In the genomic region with DNA sequence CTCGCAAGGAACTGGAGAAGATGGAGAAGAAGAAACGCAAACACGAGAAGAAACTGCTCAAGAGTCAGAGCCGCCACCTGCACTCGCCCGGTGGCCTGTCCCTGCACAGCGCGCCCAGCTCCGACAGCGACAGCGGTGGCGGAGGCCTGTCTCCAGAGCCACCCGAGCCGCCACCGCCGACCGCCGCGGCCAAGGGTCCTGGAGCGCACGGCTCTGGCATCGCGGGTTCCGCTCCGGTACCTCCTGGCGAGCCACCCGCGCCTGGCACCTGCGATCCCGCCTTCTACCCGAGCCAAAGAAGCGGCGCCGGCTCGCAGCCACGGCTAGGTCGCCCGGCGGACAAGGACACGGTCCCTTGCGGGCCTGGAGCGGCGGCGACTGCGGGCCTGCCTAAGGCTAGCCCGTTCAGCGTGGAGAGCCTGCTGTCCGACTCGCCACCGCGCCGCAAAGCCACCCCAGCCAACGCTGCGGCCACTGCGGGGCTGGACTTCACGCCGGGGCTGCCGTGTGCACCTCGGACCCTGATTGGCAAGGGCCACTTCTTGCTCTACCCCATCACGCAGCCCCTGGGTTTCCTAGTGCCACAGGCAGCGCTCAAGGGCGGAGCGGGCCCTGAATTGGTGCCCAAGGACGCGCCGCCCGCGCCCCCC, we compare ENCODE assay signal across 11 mouse cellular contexts. TPM values are rescaled to one million over a fixed set of nuclear protein-coding genes. Genes with fewer than 3 reads are reported as not detected.
DNase-seq lines count a peak whose midpoint lies in the region; ATAC-seq and TF ChIP-seq lines count a peak whose summit lies in the region.
"Had no signal": no experiment of that assay in that cellular context is flagged by ENCODE, and none has a peak within 500 bp of the region (broad histone marks: within the 10 kb centered on the region; RNA-seq: fewer than 3 reads in every experiment).

No protein-coding gene starts in this region.

- no peaks in the 10 kb centered on the region for H3K36me3 ChIP-seq in kidney, postnatal 0 days (ENCODE audit: insufficient read depth, low read length)
- H3K36me3 ChIP-seq in hindbrain, embryonic 11.5 days (ENCODE audit: control insufficient read depth, insufficient read depth, low read length) = no peaks in the 10 kb centered on the region
- no peaks in the 10 kb centered on the region for H3K36me3 ChIP-seq in midbrain, postnatal 0 days (ENCODE audit: insufficient read depth, low read length)

- H3K4me3 ChIP-seq in kidney, postnatal 0 days (replicated peaks; ENCODE audit: low read depth, low read length) = peak overlapping the region; percentile 45
- peak overlapping the region; percentile 48 for H3K4me3 ChIP-seq in hindbrain, embryonic 11.5 days (ENCODE audit: low read depth, low read length)
- H3K4me3 ChIP-seq in midbrain, postnatal 0 days (ENCODE audit: low read depth, low read length) = peak overlapping the region; percentile 46

- peak overlapping the region; percentile 59 for H3K4me2 ChIP-seq in kidney, postnatal 0 days (ENCODE audit: low read length)
- peak overlapping the region; percentile 25 for H3K4me2 ChIP-seq in hindbrain, embryonic 11.5 days (replicated peaks; ENCODE audit: low read depth, low read length)
- peak overlapping the region; percentile 51 for H3K4me2 ChIP-seq in midbrain, postnatal 0 days (ENCODE audit: low read depth, low read length, poor library complexity, severe bottlenecking)
- H3K4me2 ChIP-seq: liver, embryonic 11.5 days had no signal

- H3K9me3 ChIP-seq in kidney, postnatal 0 days (replicated peaks; ENCODE audit: low read length) = no peaks in the 10 kb centered on the region
- no peaks in the 10 kb centered on the region for H3K9me3 ChIP-seq in hindbrain, embryonic 11.5 days (ENCODE audit: control insufficient read depth, low read length)
- no peaks in the 10 kb centered on the region for H3K9me3 ChIP-seq in midbrain, postnatal 0 days (ENCODE audit: low read length)

- WGBS in kidney, postnatal 0 days = under 1% methylated on average over 61 of the region's 68 CpGs
- WGBS in hindbrain, embryonic 11.5 days = under 1% methylated on average over 57 of the region's 68 CpGs
- under 1% methylated on average over 65 of the region's 68 CpGs for WGBS in midbrain, postnatal 0 days

- no peaks in the 10 kb centered on the region for H3K4me1 ChIP-seq in kidney, postnatal 0 days (replicated peaks; ENCODE audit: insufficient read depth, low read length)
- H3K4me1 ChIP-seq in hindbrain, embryonic 11.5 days (replicated peaks; ENCODE audit: control insufficient read depth, insufficient read depth, low read length) = peaks cover 4% of the 10 kb centered on the region; the same call in 1 of the 2 replicates
- no peaks in the 10 kb centered on the region for H3K4me1 ChIP-seq in midbrain, postnatal 0 days (ENCODE audit: insufficient read depth, low read length)

- H3K27me3 ChIP-seq in kidney, postnatal 0 days (ENCODE audit: insufficient read depth, low read length) = peaks cover 71% of the 10 kb centered on the region
- peaks cover 81% of the 10 kb centered on the region for H3K27me3 ChIP-seq in hindbrain, embryonic 11.5 days (ENCODE audit: control insufficient read depth, insufficient read depth, low read length)
- H3K27me3 ChIP-seq in midbrain, postnatal 0 days (ENCODE audit: insufficient read depth, low read length) = peaks cover 43% of the 10 kb centered on the region

- no peak for TF ChIP-seq CTCF in kidney, postnatal 0 days (IDR thresholded peaks at IDR 0.05; ENCODE audit: low read depth)
- no peak for TF ChIP-seq CTCF in midbrain, postnatal 0 days (IDR thresholded peaks at IDR 0.05)

- peak; percentile 12 for DNase-seq in kidney, postnatal 0 days (ENCODE audit: low spot score)
- DNase-seq in kidney, adult 18-20 months = no peak
- peak; percentile 48 for DNase-seq in embryo, embryonic 10 days (ENCODE audit: low spot score)
- peak; percentile 65 for DNase-seq in hindbrain, embryonic 11.5 days (ENCODE audit: low spot score)
- no peak for DNase-seq in midbrain, postnatal 0 days (ENCODE audit: low spot score)
- no peak for DNase-seq in MN1 (ENCODE audit: low spot score)
- DNase-seq in layer of hippocampus, postnatal 25 days (ENCODE audit: extremely low spot score in 1 of 2, low spot score in 1 of 2) = no peak
- DNase-seq in right cerebral cortex, postnatal 4 days = no peak

- H3K27ac ChIP-seq in kidney, postnatal 0 days = peak overlapping the region; percentile 73; the same call in 1 of the 2 replicates
- H3K27ac ChIP-seq in hindbrain, embryonic 11.5 days (ENCODE audit: low read depth, low read length) = peak overlapping the region; percentile 91
- peak overlapping the region; percentile 78 for H3K27ac ChIP-seq in midbrain, postnatal 0 days (ENCODE audit: low read depth, low read length)

- H3K9ac ChIP-seq in kidney, postnatal 0 days (ENCODE audit: low read depth, low read length) = peak overlapping the region; percentile 70
- peak overlapping the region; percentile 59 for H3K9ac ChIP-seq in hindbrain, embryonic 11.5 days (ENCODE audit: low read depth, low read length)
- peak overlapping the region; percentile 56 for H3K9ac ChIP-seq in midbrain, postnatal 0 days (replicated peaks; ENCODE audit: low read length, poor library complexity, severe bottlenecking)

- ATAC-seq in kidney, postnatal 0 days (replicated peaks; ENCODE audit: low FRiP score, low read depth) = 0 out of 2 replicates have a peak, but pooled peaks have one; percentile 4
- no peak for ATAC-seq in hindbrain, embryonic 11.5 days (ENCODE audit: low FRiP score)
- no peak for ATAC-seq in midbrain, postnatal 0 days (ENCODE audit: low FRiP score)

RNA-seq across cellular contexts. Expression of gene Uncx, which starts 3.6 kb away (rescaled TPM):
- 44.8 and 50.9 TPM in 2 replicates for polyA plus RNA-seq in kidney, postnatal 0 days (2015; fragmentation: Nextera tagmentation; extraction: Ambion mirVana)
- polyA plus RNA-seq in hindbrain, embryonic 11.5 days (2014; fragmentation: Nextera tagmentation; extraction: Ambion mirVana) = 57.9 and 66.8 TPM in 2 replicates
- 21.2 and 24.3 TPM in 2 replicates for total RNA-seq in midbrain, postnatal 0 days (2014; rRNA removed)
- polyA plus RNA-seq in midbrain, postnatal 0 days (2015; fragmentation: Nextera tagmentation; extraction: Ambion mirVana) = 15.5 and 20.0 TPM in 2 replicates
- total RNA-seq in layer of hippocampus, postnatal 25 days (2021) = not detected
- polyA plus RNA-seq: gonadal fat pad, adult 2 months; liver, embryonic 11.5 days; stomach, embryonic 16.5 days had no signal

Comparison
In these comparisons a context has a peak if more than half of its experiments do, and no peak if none do; other contexts are left out.
1. DNase-seq: peak in kidney, postnatal 0 days (single experiment), embryo, embryonic 10 days (single experiment) and hindbrain, embryonic 11.5 days (single experiment); none in kidney, adult 18-20 months (single experiment), midbrain, postnatal 0 days (single experiment), MN1 (single experiment), layer of hippocampus, postnatal 25 days (0 of 2) and right cerebral cortex, postnatal 4 days (single experiment).
2. Peak in every context shown above with its lines, with median percentiles within 50 percentile points of each other: H3K27ac ChIP-seq, H3K4me2 ChIP-seq, H3K4me3 ChIP-seq and H3K9ac ChIP-seq.